Comparison of ENCODE assay signal across 17 mouse cellular contexts in the genomic region with DNA sequence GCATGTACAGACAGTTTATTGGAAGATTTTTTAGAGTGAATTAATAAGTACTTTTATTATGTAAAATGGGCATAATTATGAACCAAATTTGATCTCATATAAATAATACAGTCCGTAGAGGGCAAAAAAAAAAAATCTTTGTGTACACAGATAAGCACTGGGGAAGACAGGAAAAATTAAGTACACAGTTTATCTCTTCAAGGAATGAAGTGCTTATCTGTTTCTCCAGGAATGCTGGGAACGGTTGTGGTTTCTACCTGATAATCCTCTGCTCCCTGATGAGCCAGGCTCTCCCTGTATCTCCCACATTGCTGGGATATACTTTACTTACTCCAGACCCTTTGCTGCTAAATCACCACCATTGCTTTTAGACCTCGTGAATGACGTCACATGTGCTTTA.
"Had no signal": no experiment of that assay in that cellular context is flagged by ENCODE, and none has a peak within 500 bp of the region (broad histone marks: within the 10 kb centered on the region; RNA-seq: fewer than 3 reads in every experiment).

No protein-coding gene starts in this region.

- ATAC-seq: intestine, postnatal 0 days; midbrain, embryonic 16.5 days had no signal

- H3K27ac ChIP-seq: kidney, postnatal 0 days; layer of hippocampus, adult 2 months; limb, embryonic 12.5 days; lung, embryonic 15.5 days; macrophage; midbrain, embryonic 12.5 days; neural tube, embryonic 13.5 days; stomach, embryonic 15.5 days had no signal

- H3K9ac ChIP-seq: limb, embryonic 12.5 days; lung, embryonic 15.5 days; midbrain, embryonic 12.5 days; neural tube, embryonic 13.5 days; stomach, embryonic 15.5 days had no signal

- H3K9me3 ChIP-seq: limb, embryonic 12.5 days; lung, embryonic 15.5 days; megakaryocyte, embryonic 14.5 days; midbrain, embryonic 12.5 days; neural tube, embryonic 13.5 days; stomach, embryonic 15.5 days had no signal

- DNase-seq: kidney, adult 8-10 months; kidney, postnatal 4 days; lung, postnatal 14 days; right cerebral cortex, postnatal 14 days; thymus, adult 2 months; thymus, postnatal 25 days had no signal

- H3K4me3 ChIP-seq: layer of hippocampus, adult 2 months; limb, embryonic 12.5 days; lung, embryonic 15.5 days; megakaryocyte, embryonic 14.5 days; midbrain, embryonic 12.5 days; neural tube, embryonic 13.5 days; stomach, embryonic 15.5 days had no signal

- H3K27me3 ChIP-seq: limb, embryonic 12.5 days; lung, embryonic 15.5 days; megakaryocyte, embryonic 14.5 days; midbrain, embryonic 12.5 days; neural tube, embryonic 13.5 days; stomach, embryonic 15.5 days had no signal

- H3K4me2 ChIP-seq: limb, embryonic 12.5 days; lung, embryonic 15.5 days; midbrain, embryonic 12.5 days; neural tube, embryonic 13.5 days; stomach, embryonic 15.5 days had no signal

- H3K4me1 ChIP-seq: limb, embryonic 12.5 days; midbrain, embryonic 12.5 days; neural tube, embryonic 13.5 days had no signal

- H3K36me3 ChIP-seq: limb, embryonic 12.5 days; lung, embryonic 15.5 days; midbrain, embryonic 12.5 days; neural tube, embryonic 13.5 days; stomach, embryonic 15.5 days had no signal
